Mouse (Mus musculus) MEL (cell line): Measurements from ENCODE around the gene Gm11549. TPM values are rescaled to one million over a fixed set of nuclear protein-coding genes. Genes with fewer than 3 reads are reported as not detected.
A peak's percentile ranks its signal among the peaks of the same experiment; 100 is the strongest.

Source experiments
- DNase-seq: peaks from one replicate; pipeline ENCODE4 v3.0.0; 2011; ENCODE audit warnings: low read depth, low spot score
- H3K27ac ChIP-seq: 2 replicates; pipeline ENCODE4 v1.5.1; 2012; ENCODE audit warnings: low read depth, mild to moderate bottlenecking, control low read depth, low read length, moderate library complexity; ENCODE audit not compliant: control insufficient read depth
- H3K27me3 ChIP-seq, 2 experiments: fragments of 150-350 bp in 1 of 2; sonication (generic) in 1 of 2; 2 replicates each; pipeline ENCODE4 v1.6.1; 2012; ENCODE audit warnings: low read length in 2 of 2, mild to moderate bottlenecking in 2 of 2, improper control_type of control experiment in 1 of 2, moderate library complexity in 1 of 2; ENCODE audit not compliant: insufficient read depth in 2 of 2, control insufficient read depth in 1 of 2
- H3K36me3 ChIP-seq, 2 experiments: 2 replicates each; pipeline ENCODE4 v1.6.1; 2012 to 2014; ENCODE audit warnings: low read length in 2 of 2, improper control_type of control experiment in 1 of 2, inconsistent platforms in 1 of 2, mild to moderate bottlenecking in 1 of 2; ENCODE audit not compliant: insufficient read depth in 2 of 2, control insufficient read depth in 1 of 2
- H3K4me1 ChIP-seq, 2 experiments: fragments of 150-350 bp in 1 of 2; sonication (generic) in 1 of 2; 2 replicates each; pipeline ENCODE4 v1.6.1; 2012; ENCODE audit warnings: low read length in 2 of 2, improper control_type of control experiment in 1 of 2, mild to moderate bottlenecking in 1 of 2; ENCODE audit not compliant: insufficient read depth in 2 of 2, control insufficient read depth in 1 of 2
- H3K4me3 ChIP-seq, 2 experiments: fragments of 150-350 bp in 1 of 2; sonication (generic) in 1 of 2; 2 replicates each; pipeline ENCODE4 v1.5.1; 2012; ENCODE audit warnings: low read depth in 2 of 2, low read length in 2 of 2, mild to moderate bottlenecking in 2 of 2, moderate library complexity in 2 of 2, control low read depth in 1 of 2, improper control_type of control experiment in 1 of 2; ENCODE audit not compliant: control insufficient read depth in 1 of 2, insufficient read depth in 1 of 2
- H3K79me2 ChIP-seq: 2 replicates; pipeline ENCODE4 v1.6.1; 2012; ENCODE audit warnings: mild to moderate bottlenecking, low read length, moderate library complexity; ENCODE audit not compliant: control insufficient read depth, poor library complexity, insufficient read depth
- H3K9ac ChIP-seq: 2 replicates; pipeline ENCODE4 v1.6.1; 2012; ENCODE audit warnings: low read depth, mild to moderate bottlenecking, control low read depth, low read length, moderate library complexity; ENCODE audit not compliant: control insufficient read depth, poor library complexity, severe bottlenecking
- H3K9me3 ChIP-seq: fragments of 150-350 bp; sonication (generic); replicated peaks from 2 replicates; pipeline ENCODE4 v1.6.1; 2012; ENCODE audit warnings: mild to moderate bottlenecking, low read length, improper control_type of control experiment, moderate library complexity; ENCODE audit not compliant: insufficient read depth
- CHD1 ChIP-seq: IDR thresholded peaks from 2 replicates; pipeline ENCODE4 v1.6.1; 2012; ENCODE audit warnings: low read depth, mild to moderate bottlenecking, inconsistent platforms, low read length, improper control_type of control experiment
- CHD2 ChIP-seq: IDR thresholded peaks from 2 replicates; pipeline ENCODE4 v1.6.1; 2011; ENCODE audit warnings: low read length, improper control_type of control experiment
- HCFC1 ChIP-seq: IDR thresholded peaks from 2 replicates; pipeline ENCODE4 v1.6.1; 2012; ENCODE audit warnings: low read depth, mild to moderate bottlenecking, inconsistent platforms, low read length, improper control_type of control experiment, moderate library complexity
- MYC ChIP-seq: IDR thresholded peaks from 2 replicates; pipeline ENCODE4 v1.6.1; 2011; ENCODE audit warnings: low read depth, mild to moderate bottlenecking, low read length, improper control_type of control experiment, moderate library complexity
- NRF1 ChIP-seq: IDR thresholded peaks from 2 replicates; pipeline ENCODE4 v1.6.1; 2014; ENCODE audit warnings: low read depth, mild to moderate bottlenecking, inconsistent platforms, low read length, improper control_type of control experiment, moderate library complexity; ENCODE audit not compliant: poor library complexity, insufficient read depth, severe bottlenecking
- POLR2AphosphoS5 ChIP-seq: IDR thresholded peaks from 2 replicates; pipeline ENCODE4 v1.6.1; 2012; ENCODE audit warnings: low read depth, borderline replicate concordance, mild to moderate bottlenecking, inconsistent platforms, low read length, moderate library complexity, mixed read lengths
- RAD21 ChIP-seq: IDR thresholded peaks from 2 replicates; pipeline ENCODE4 v1.6.1; 2011; ENCODE audit warnings: mild to moderate bottlenecking, low read depth, low read length, improper control_type of control experiment
- TBP ChIP-seq: IDR thresholded peaks from 2 replicates; pipeline ENCODE4 v1.8.0; 2011; ENCODE audit warnings: low read depth, low read length, improper control_type of control experiment
- TCF12 ChIP-seq: IDR thresholded peaks from 2 replicates; pipeline ENCODE4 v1.6.1; 2014; ENCODE audit warnings: low read depth, mild to moderate bottlenecking, inconsistent platforms, low read length, improper control_type of control experiment, moderate library complexity
- ZNF384 ChIP-seq: IDR thresholded peaks from 2 replicates; pipeline ENCODE4 v1.6.1; 2012; ENCODE audit warnings: low read depth, mild to moderate bottlenecking, inconsistent platforms, low read length, improper control_type of control experiment
- polyA plus RNA-seq, 2 experiments: library from polyadenylated mRNA; stranded (reverse) in 1 of 2; unstranded in 1 of 2; fragments of >175 nt in 1 of 2; fragments of >200 nt in 1 of 2; gene quantifications; 2 replicates each; pipeline versions ENCODE4 v1.2.1 to v1.2.4; 2012; ENCODE audit warnings: low replicate concordance in 2 of 2, low read depth in 1 of 2; ENCODE audit not compliant: insufficient read length in 2 of 2, insufficient read depth in 1 of 2, missing spikeins in 1 of 2
- total RNA-seq: library from RNA; depleted of rRNA; stranded (reverse); fragments of 300-350 nt; gene quantifications from 2 replicates; pipeline ENCODE4 v1.2.3, GENCODE M21; 2012

Gm11549 gene
- total and polyA plus RNA-seq, 3 experiments: not detected

DNA sequence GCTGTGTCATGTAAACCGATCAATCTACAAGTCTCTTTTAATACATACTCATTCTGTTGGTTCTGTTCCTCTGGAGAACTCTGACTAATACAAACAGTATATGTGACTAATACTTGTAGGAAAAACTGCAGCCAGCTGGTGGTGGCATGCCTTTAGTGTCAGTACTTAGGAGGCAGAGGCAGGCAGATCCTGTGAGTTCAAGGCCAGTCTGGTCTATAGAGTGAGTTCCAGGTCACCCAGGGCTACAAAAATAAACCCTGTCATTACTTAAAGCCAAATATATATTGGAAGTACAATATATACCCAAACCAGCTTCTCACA is 32.1 kb downstream of the Gm11549 start:
- Histone ChIP-seq H3K9me3 (no peaks in the 10 kb centered on the region), H3K9ac (no peak overlapping the region), H3K4me1 (peaks cover 6 to 33% of the 10 kb centered on the region in 2 experiments), H3K27ac (no peak overlapping the region), H3K79me2 (no peaks in the 10 kb centered on the region), H3K4me3 (no peak overlapping the region), H3K27me3 (no peaks in the 10 kb centered on the region), H3K36me3 (peaks cover 0 to 26% of the 10 kb centered on the region in 2 experiments; a peak in 2 of 4 replicates)
- TF ChIP-seq RAD21: no peak
- no peak for TF ChIP-seq POLR2AphosphoS5
- 0 out of 2 replicates have a peak, but pooled peaks have one; percentile 25 for TF ChIP-seq TBP
- DNase-seq: no peak

DNA sequence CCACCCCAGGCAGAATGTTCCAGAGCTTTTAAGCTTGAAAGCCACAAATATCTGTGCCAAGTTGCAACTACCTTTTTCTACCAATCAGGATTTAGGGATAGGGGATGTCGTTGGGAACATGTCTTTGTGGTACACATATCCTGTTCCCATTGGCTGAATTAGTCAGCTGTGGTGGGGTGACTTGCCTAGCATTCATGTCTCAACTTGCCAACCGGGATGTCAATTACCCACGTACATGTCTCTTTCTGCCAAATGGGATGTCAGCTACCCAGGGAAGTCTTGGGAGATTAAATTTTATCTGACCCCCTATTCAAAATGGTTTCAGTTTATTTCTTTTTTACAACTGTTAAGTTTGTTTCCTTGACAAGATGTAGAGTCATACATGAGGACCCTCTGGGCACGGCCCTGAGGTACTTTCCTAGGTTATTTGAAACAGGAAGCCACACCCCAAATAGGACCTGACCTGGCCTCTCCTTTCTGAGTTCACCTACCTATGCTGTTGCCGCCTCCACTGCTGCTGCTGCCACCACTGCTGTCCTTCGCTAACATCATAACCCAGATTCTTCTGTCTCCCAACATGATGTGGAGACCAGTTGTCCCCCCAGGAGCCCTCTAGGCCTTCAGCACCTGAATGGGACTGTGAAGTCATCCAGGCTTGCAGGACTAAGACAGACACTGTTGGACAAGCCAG is 32.6 kb downstream of the Gm11549 start:
- peak; percentile 25 for DNase-seq
- Histone ChIP-seq H3K4me3 (no peak overlapping the region), H3K9me3 (no peaks in the 10 kb centered on the region), H3K36me3 (peaks cover 0 to 24% of the 10 kb centered on the region in 2 experiments; a peak in 2 of 4 replicates), H3K27ac (no peak overlapping the region), H3K79me2 (no peaks in the 10 kb centered on the region), H3K4me1 (peaks cover 5 to 29% of the 10 kb centered on the region in 2 experiments), H3K27me3 (no peaks in the 10 kb centered on the region)
- TF ChIP-seq NRF1: no peak
- no peak for TF ChIP-seq CHD1
- TF ChIP-seq ZNF384: no peak
- no peak for TF ChIP-seq CHD2
- no peak for TF ChIP-seq TCF12
- no peak for TF ChIP-seq HCFC1
- TF ChIP-seq, all 39 proteins: peak for 0
- no peak overlapping the region for H3K9ac ChIP-seq

DNA sequence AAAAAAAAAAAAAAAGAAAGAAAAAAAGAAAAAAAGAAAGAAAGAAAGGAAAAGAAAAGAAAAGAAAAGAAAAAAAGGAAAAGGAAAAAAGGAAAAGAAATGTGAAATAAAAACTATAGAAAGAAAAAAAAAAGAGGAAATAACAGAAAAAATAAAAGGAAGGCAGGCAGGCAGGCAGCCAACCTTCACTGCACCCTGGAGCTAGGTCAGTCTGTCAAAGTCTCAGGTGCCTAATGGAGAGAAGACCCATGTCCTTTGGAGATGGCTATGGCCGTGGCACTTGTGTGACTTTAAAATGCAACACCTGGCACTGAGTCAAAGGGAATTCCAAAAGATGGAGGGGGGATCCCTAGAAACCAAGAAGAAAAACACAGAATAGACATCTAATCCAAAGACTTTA is 33.2 kb downstream of the Gm11549 start:
- H3K9ac ChIP-seq: no peak overlapping the region
- peaks cover 0 to 20% of the 10 kb centered on the region in 2 experiments; a peak in 2 of 4 replicates for H3K36me3 ChIP-seq
- H3K27ac ChIP-seq: no peak overlapping the region
- no peak overlapping the region for H3K4me3 ChIP-seq
- H3K27me3 ChIP-seq: no peaks in the 10 kb centered on the region
- TF ChIP-seq MYC (no peak), ZNF384 (peak; percentile 70; the same call in 1 of the 2 replicates)
- peaks cover 2 to 24% of the 10 kb centered on the region in 2 experiments for H3K4me1 ChIP-seq
- DNase-seq: peak; percentile 22
- no peaks in the 10 kb centered on the region for H3K9me3 ChIP-seq
- H3K79me2 ChIP-seq: no peaks in the 10 kb centered on the region
